Mouse (Mus musculus) heart, postnatal 0 days (tissue): ENCODE results near the gene Fam227b.

ENCODE experiments used
- CTCF ChIP-seq: IDR thresholded peaks from 2 replicates; pipeline ENCODE4 v1.5.1; 2016; ENCODE audit warnings: antibody characterized with exemption, control low read depth, low read depth
- EP300 ChIP-seq: IDR thresholded peaks from 2 replicates; pipeline ENCODE4 v1.6.1; 2016; ENCODE audit warnings: antibody characterized with exemption, low read depth

DNA sequence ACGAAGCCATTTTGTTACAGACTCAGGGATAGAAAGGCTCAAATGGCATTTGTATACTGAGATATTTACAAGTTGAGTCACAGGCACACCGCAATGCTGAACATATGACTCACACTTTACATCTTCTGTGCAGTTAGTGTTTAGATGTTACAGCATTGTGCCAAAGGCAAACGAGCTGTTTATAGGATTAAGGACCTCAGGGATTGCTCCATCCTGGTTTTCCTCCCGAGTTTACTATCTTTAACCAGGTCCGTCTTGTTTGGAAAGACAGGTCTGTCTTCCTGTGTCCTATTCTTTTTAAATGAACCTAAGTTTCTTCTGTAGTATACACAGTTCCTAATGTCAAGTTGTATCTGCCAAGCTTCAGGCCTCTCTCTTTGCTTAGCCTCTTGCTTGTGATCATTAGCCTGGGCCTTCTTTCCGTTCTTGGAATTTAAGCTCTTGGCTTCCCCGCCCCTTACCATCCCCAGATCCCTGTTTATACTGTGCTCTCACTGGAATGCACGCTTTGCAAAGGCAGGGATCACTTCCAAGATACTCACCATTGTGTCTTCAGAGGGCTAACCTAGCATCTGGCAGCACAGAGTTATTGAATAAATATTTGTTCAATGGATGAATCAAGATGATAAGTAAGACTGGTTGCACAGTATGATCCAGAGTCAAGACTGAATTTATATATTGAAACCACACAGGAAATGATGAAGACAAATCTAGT is 120.5 kb downstream of the Fam227b start:
- TF ChIP-seq CTCF (no peak), EP300 (no peak)
